Mouse (Mus musculus): ENCODE measurements at regions not wholly inside any gene's neighbourhood (a gene's known extent, or its start where the extent isn't known, plus 50 kb on each side); places are given as distances from the start of the nearest gene placed in this dataset.

- WGBS, result 66% methylated on average over 2 of the region's 2 CpGs
- Histone ChIP-seq H3K4me2 (no peak overlapping the region), H3K36me3 (no peaks in the 10 kb centered on the region), H3K9me3 (replicated peaks) (no peaks in the 10 kb centered on the region), H3K27ac (ENCODE audit: poor library complexity, severe bottlenecking) (no peak overlapping the region), H3K9ac (no peak overlapping the region), H3K4me3 (no peak overlapping the region), H3K27me3 (replicated peaks) (no peaks in the 10 kb centered on the region), H3K4me1 (replicated peaks) (no peaks in the 10 kb centered on the region)
- ATAC-seq (ENCODE audit: insufficient number of reproducible peaks, low FRiP score), result no peak
Measured at GRCm38 (mm10) chr12:11518379-11518778, 62.5 kb downstream of the Rad51ap2 start.

DNA sequence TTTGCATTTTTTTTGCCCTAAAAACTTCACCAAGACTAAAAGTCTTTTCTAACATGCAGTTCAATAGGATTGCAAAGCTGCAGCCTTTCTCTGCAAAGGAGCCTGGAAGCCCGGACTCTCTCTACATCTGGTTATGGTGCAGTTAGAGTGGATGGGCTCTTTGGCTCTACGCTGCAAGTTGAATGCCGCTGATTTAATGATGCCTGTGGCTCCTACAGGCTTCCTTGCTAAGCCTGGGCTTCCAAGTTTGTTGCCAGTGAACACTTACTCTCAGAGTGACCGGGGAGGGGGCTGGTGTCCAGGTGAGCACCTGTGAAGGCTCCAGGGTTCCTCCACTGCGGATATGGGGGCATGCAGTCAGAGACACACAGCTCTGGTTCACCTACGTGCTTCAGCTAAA lies 107.0 kb downstream of the Rad51ap2 start:
- no peak overlapping the region for H3K4me3 ChIP-seq
- H3K4me1 ChIP-seq (replicated peaks), result no peaks in the 10 kb centered on the region
- no peak overlapping the region for H3K27ac ChIP-seq (ENCODE audit: poor library complexity, severe bottlenecking)
- no peaks in the 10 kb centered on the region for H3K27me3 ChIP-seq (replicated peaks)
- no peaks in the 10 kb centered on the region for H3K9me3 ChIP-seq (replicated peaks)
- no peaks in the 10 kb centered on the region for H3K36me3 ChIP-seq
- 70% methylated on average over 6 of the region's 6 CpGs for WGBS
- no peak for ATAC-seq (ENCODE audit: insufficient number of reproducible peaks, low FRiP score)
- no peak overlapping the region for H3K9ac ChIP-seq
- H3K4me2 ChIP-seq, result no peak overlapping the region

DNA sequence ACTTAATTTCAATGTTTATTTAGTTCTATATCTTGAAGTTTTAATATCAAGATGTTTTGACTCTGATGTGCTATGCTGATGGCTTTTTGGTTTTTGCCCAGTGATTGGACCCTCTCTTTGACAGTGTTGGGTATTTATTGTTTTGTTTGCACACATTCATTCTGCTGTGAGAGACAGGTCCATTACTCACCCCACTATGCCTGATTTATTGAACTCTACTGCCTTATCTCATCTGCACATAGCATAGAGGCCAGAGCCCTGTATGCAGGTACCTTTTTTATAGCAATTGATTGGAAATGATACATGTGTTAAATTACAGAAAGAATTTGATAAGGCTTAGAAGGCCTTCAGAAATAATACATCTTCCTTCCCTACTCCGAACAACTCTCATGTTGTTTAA lies 114.3 kb downstream of the Rad51ap2 start:
- no peak for ATAC-seq (ENCODE audit: insufficient number of reproducible peaks, low FRiP score)
- no peak overlapping the region for H3K27ac ChIP-seq (ENCODE audit: poor library complexity, severe bottlenecking)
- H3K36me3 ChIP-seq, result no peaks in the 10 kb centered on the region
- no peaks in the 10 kb centered on the region for H3K9me3 ChIP-seq (replicated peaks)
- no peaks in the 10 kb centered on the region for H3K27me3 ChIP-seq (replicated peaks)
- H3K4me1 ChIP-seq (replicated peaks), result no peaks in the 10 kb centered on the region
- WGBS, result 78% methylated on average over 1 of the region's 1 CpGs
- H3K4me3 ChIP-seq, result no peak overlapping the region
- H3K4me2 ChIP-seq, result no peak overlapping the region
- H3K9ac ChIP-seq, result no peak overlapping the region

- H3K27ac ChIP-seq (ENCODE audit: poor library complexity, severe bottlenecking), result no peak overlapping the region
- 53% methylated on average over 2 of the region's 2 CpGs for WGBS
- no peaks in the 10 kb centered on the region for H3K4me1 ChIP-seq (replicated peaks)
- no peak for ATAC-seq (ENCODE audit: insufficient number of reproducible peaks, low FRiP score)
- no peak overlapping the region for H3K4me3 ChIP-seq
- no peaks in the 10 kb centered on the region for H3K36me3 ChIP-seq
- H3K9ac ChIP-seq, result no peak overlapping the region
- H3K27me3 ChIP-seq (replicated peaks), result no peaks in the 10 kb centered on the region
- no peaks in the 10 kb centered on the region for H3K9me3 ChIP-seq (replicated peaks)
- H3K4me2 ChIP-seq, result no peak overlapping the region
Measured at GRCm38 (mm10) chr12:11603946-11604345, 148.1 kb downstream of the Rad51ap2 start.

DNA sequence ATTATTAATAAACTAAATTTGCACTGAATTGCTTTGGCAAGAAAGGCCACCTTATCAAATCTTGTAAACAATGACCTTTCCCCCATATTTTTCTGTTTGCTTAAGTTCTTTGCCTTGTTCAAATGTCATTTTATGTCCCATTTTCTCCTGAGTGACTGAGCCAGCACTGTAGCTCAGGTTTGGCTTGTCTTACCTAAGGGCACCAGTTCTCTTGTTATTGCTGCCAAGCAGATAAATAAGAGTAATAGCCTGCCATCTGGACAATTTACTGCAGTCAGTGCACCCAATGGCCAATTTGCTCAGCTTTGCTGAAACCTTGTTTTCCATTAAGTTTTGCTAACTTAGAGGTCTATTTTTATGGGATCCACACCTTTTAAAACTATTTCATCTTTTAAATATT lies 152.9 kb downstream of the Rad51ap2 start:
- H3K4me3 ChIP-seq, result no peak overlapping the region
- no peaks in the 10 kb centered on the region for H3K4me1 ChIP-seq (replicated peaks)
- H3K4me2 ChIP-seq, result no peak overlapping the region
- H3K36me3 ChIP-seq, result no peaks in the 10 kb centered on the region
- no peak for ATAC-seq (ENCODE audit: insufficient number of reproducible peaks, low FRiP score)
- H3K27me3 ChIP-seq (replicated peaks), result no peaks in the 10 kb centered on the region
- H3K9ac ChIP-seq, result no peak overlapping the region
- H3K27ac ChIP-seq (ENCODE audit: poor library complexity, severe bottlenecking), result no peak overlapping the region
- no peaks in the 10 kb centered on the region for H3K9me3 ChIP-seq (replicated peaks)

DNA sequence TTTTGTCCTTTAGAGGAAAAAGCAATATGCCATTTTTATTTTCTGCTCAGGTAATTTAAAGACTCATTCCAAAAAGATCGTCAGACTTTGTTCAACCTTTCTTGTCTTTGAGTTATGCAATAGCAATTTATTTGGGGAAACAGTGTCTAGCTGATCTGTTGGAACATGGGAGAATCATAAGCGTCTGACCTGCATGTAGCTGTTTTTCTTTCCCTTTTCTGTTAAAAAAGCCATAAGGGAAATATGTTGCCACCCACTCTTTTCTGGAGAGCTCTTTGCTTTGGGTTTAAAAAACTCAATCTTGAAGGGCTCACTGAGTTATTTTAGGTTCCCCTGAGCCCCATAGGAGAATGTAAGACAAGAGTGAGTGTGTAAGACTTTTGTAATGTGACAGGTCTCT lies 155.8 kb downstream of the Rad51ap2 start:
- H3K4me2 ChIP-seq, result no peak overlapping the region
- no peaks in the 10 kb centered on the region for H3K9me3 ChIP-seq (replicated peaks)
- H3K36me3 ChIP-seq, result no peaks in the 10 kb centered on the region
- H3K27me3 ChIP-seq (replicated peaks), result no peaks in the 10 kb centered on the region
- no peak for ATAC-seq (ENCODE audit: insufficient number of reproducible peaks, low FRiP score)
- H3K9ac ChIP-seq, result no peak overlapping the region
- 82% methylated on average over 2 of the region's 2 CpGs for WGBS
- H3K4me3 ChIP-seq, result no peak overlapping the region
- H3K4me1 ChIP-seq (replicated peaks), result no peaks in the 10 kb centered on the region
- no peak overlapping the region for H3K27ac ChIP-seq (ENCODE audit: poor library complexity, severe bottlenecking)

DNA sequence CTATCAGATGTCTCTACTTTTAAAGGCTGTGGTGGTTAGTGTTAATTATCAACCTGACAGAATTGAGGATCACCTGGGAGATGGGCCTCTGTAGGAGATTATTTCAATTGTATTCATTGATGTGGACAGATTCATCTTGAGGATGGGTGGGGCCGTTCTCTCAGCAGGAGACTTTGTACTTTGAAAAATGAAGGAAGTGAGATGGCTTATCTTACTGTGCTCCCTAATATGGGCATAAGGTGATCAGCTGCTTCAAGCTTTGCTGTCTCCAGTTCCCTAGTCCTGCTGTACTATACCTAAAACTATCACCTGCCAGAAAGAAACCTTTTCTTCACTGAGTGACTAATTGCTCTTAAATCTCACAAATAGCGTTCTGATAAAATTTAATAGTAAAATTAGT lies 159.4 kb downstream of the Rad51ap2 start:
- 57% methylated on average over 2 of the region's 2 CpGs for WGBS
- H3K27ac ChIP-seq (ENCODE audit: poor library complexity, severe bottlenecking), result no peak overlapping the region

DNA sequence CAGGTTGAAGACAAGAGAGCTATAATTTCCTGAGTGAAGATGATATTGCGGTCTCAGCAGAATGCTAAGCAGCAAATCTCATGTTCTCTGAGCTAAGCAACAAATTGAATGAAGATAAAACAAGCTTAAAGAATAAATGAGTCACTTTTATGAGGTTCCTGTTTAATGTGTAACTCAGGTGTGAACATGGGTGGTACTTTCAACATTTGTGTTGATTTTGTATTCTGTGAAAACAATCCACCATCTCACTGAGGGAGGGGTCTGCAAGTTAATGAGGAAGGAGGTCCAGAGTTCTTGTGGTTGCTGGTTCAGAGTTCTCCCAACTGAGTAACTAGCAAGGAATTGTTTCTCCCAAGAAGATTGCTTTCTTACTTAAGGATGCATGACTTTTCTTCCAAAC lies 167.7 kb downstream of the Rad51ap2 start:
- Histone ChIP-seq H3K4me1 (replicated peaks) (no peaks in the 10 kb centered on the region), H3K4me2 (no peak overlapping the region), H3K27me3 (replicated peaks) (no peaks in the 10 kb centered on the region), H3K4me3 (no peak overlapping the region), H3K9me3 (replicated peaks) (no peaks in the 10 kb centered on the region), H3K27ac (ENCODE audit: poor library complexity, severe bottlenecking) (no peak overlapping the region), H3K9ac (no peak overlapping the region), H3K36me3 (no peaks in the 10 kb centered on the region)
- WGBS, result 91% methylated on average over 1 of the region's 1 CpGs
- no peak for ATAC-seq (ENCODE audit: insufficient number of reproducible peaks, low FRiP score)

More for the DNA sequence above, 159.4 kb downstream of the Rad51ap2 start:
- H3K27me3 ChIP-seq (replicated peaks), result no peaks in the 10 kb centered on the region
- H3K36me3 ChIP-seq, result no peaks in the 10 kb centered on the region
- no peak for ATAC-seq (ENCODE audit: insufficient number of reproducible peaks, low FRiP score)
- H3K4me2 ChIP-seq, result no peak overlapping the region
- no peaks in the 10 kb centered on the region for H3K4me1 ChIP-seq (replicated peaks)
- no peaks in the 10 kb centered on the region for H3K9me3 ChIP-seq (replicated peaks)
- H3K4me3 ChIP-seq, result no peak overlapping the region
- no peak overlapping the region for H3K9ac ChIP-seq

DNA sequence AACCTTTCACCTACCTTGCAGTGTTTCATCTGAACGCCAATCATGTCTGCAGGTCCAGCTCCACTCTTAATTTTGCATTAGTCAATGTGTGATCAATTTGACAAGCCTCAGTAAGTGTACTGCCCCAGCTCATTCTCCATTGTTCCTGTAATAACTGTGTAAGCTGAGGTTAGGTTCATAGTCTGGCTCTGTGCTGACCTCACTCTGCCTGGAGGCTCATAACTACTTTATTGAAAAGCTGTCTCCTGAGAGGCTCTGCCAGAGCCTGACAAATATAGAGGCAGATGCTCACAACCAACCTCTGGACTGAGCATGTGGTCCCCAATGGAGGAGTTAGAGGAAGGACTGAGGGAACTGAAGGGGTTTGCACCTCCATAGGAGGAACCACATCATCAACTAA lies 174.3 kb downstream of the Rad51ap2 start:
- Histone ChIP-seq H3K9me3 (replicated peaks) (no peaks in the 10 kb centered on the region), H3K27ac (ENCODE audit: poor library complexity, severe bottlenecking) (no peak overlapping the region), H3K9ac (no peak overlapping the region), H3K4me1 (replicated peaks) (no peaks in the 10 kb centered on the region), H3K4me2 (no peak overlapping the region), H3K36me3 (no peaks in the 10 kb centered on the region), H3K4me3 (no peak overlapping the region), H3K27me3 (replicated peaks) (no peaks in the 10 kb centered on the region)
- WGBS, result 85% methylated on average over 1 of the region's 1 CpGs
- no peak for ATAC-seq (ENCODE audit: insufficient number of reproducible peaks, low FRiP score)

DNA sequence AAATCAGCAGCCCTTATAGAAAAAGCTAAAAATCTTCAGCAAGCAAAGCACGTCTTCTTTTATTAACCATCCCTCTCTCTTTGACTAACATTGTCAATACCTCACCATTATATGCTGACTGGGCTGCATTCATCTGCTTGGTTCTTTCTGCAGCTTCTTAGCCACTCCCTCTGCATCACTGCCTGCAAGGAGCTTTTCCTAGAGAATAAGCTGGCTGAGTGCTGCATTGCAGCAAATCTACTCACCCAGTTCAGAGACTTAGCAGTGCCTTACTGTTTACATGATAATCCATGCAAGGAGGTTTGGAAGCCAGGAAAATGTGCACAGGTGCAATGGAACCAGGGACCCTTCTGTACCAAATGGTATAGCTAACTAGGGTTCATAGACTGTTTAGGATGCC lies 175.9 kb downstream of the Rad51ap2 start:
- no peak for ATAC-seq (ENCODE audit: insufficient number of reproducible peaks, low FRiP score)
- no peaks in the 10 kb centered on the region for H3K9me3 ChIP-seq (replicated peaks)
- no peaks in the 10 kb centered on the region for H3K27me3 ChIP-seq (replicated peaks)
- no peak overlapping the region for H3K4me2 ChIP-seq
- no peak overlapping the region for H3K4me3 ChIP-seq
- H3K4me1 ChIP-seq (replicated peaks), result no peaks in the 10 kb centered on the region
- H3K36me3 ChIP-seq, result no peaks in the 10 kb centered on the region
- H3K9ac ChIP-seq, result no peak overlapping the region
- 73% methylated on average over 1 of the region's 1 CpGs for WGBS
- no peak overlapping the region for H3K27ac ChIP-seq (ENCODE audit: poor library complexity, severe bottlenecking)

GRCm38 (mm10) chr12:11673281-11673680 lies 217.4 kb downstream of the Rad51ap2 start:
- no peaks in the 10 kb centered on the region for H3K27me3 ChIP-seq (replicated peaks)
- whole genome bisulfite sequencing, result 51% methylated on average over 3 of the region's 3 CpGs
- H3K4me2 ChIP-seq, result no peak overlapping the region
- no peak for ATAC-seq (ENCODE audit: insufficient number of reproducible peaks, low FRiP score)
- H3K9me3 ChIP-seq (replicated peaks), result no peaks in the 10 kb centered on the region
- no peak overlapping the region for H3K9ac ChIP-seq
- H3K4me3 ChIP-seq, result no peak overlapping the region
- H3K36me3 ChIP-seq, result no peaks in the 10 kb centered on the region
- H3K4me1 ChIP-seq (replicated peaks), result no peaks in the 10 kb centered on the region
- no peak overlapping the region for H3K27ac ChIP-seq (ENCODE audit: poor library complexity, severe bottlenecking)

DNA sequence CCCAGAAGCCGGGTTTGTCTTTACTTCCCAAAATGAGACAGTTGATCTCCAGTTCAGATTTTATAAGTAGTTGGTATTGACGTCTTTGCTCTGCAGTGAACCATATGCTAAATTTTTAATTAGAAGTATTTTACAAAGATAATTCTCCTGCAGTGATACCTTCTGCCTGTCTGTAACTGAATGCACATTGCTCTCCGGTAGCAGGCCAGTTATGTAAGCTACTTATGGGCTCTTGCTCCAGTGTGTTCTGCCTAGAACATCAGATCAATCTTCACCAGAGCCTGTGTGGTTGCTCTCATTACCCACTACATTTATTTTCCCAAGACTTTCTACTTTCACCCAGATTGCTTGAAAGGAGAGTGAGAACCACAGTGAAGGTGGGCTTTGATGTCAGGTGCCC lies 238.9 kb downstream of the Rad51ap2 start:
- Histone ChIP-seq H3K36me3 (no peaks in the 10 kb centered on the region), H3K27ac (ENCODE audit: poor library complexity, severe bottlenecking) (no peak overlapping the region), H3K27me3 (replicated peaks) (no peaks in the 10 kb centered on the region), H3K9ac (no peak overlapping the region), H3K4me2 (no peak overlapping the region), H3K9me3 (replicated peaks) (no peaks in the 10 kb centered on the region), H3K4me3 (no peak overlapping the region), H3K4me1 (replicated peaks) (no peaks in the 10 kb centered on the region)
- no peak for ATAC-seq (ENCODE audit: insufficient number of reproducible peaks, low FRiP score)
- 74% methylated on average over 3 of the region's 3 CpGs for WGBS

All from heart, embryonic 12.5 days (tissue).